Mouse (Mus musculus) heart, postnatal 4 days (tissue): ENCODE measurements around the gene Hic1. TPM values are rescaled to one million over a fixed set of nuclear protein-coding genes. Genes with fewer than 3 reads are reported as not detected.

Experiments
- DNase-seq: peaks from one replicate; pipeline ENCODE4 v3.0.0; 2021
- total RNA-seq, 2 experiments: library from RNA; stranded (reverse); gene quantifications; 2 replicates each; pipeline ENCODE4 v1.2.3; 2021

Gene Hic1
- total RNA-seq, 2 experiments from 2014 or later, result 42.6 to 49.5 TPM

DNA sequence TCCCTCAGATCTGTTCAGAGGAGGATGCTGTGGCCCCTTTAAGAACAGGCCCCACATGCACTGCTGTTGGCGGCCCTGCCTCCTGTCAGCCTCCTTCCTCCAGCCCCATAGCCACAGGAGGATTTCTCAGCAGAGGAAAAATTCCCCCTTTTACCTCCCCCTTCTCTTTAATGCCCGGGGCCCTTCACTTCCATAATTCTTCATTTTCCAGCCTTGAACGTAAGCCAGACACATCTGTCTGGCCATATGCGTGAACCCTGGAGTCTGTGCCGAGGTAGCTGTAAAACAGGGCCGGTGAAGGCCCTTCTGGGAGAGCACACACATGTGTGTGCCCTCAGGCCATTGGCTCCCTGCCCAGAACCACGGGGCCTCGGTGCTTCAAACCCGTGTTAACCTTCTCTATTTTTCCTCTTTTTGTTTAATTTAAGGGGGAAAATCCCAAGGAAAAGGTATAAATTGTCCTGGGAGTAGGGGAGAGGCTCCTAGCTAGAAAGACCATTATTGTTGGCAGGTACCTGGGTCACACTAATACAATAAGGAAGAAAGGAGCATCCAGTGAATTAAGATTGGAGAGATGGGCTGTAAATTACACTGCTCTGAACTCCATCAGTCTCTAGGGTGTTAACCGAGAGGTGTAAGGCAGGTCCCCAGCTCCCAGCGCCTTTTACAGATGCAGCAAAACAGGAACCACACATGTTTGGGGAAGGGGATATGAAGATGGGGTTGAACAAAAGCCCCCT lies 22.0 kb downstream of the Hic1 start:
- peak; percentile 54 for DNase-seq

- no peak for DNase-seq
Observed at GRCm38 (mm10) chr11:75145841-75146240, 23.5 kb downstream of the Hic1 start.

DNA sequence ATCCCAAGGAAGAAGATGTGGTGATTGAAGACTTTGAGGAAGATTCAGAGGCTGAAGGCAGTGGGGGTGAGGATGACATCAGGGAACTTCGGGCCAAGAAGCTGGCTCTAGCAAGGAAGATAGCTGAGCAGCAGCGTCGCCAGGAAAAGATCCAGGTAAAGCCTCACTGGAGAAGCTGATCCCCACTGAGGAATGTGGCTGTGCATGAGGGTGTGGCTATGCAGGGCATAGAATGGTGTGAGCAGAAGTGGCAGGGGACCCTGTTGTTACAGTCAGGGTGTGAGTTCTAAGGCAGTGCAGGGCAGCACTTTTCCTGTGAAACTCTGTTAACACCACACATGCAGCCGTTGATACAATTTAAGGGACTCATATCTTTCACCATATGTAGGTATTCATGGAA lies 26.6 kb downstream of the Hic1 start:
- no peak for DNase-seq

- peak; percentile 59 for DNase-seq
Observed at GRCm38 (mm10) chr11:75141913-75142312, 27.4 kb downstream of the Hic1 start.

GRCm38 (mm10) chr11:75141038-75141437 lies 28.3 kb downstream of the Hic1 start:
- no peak for DNase-seq

- peak; percentile 39 for DNase-seq
Observed at GRCm38 (mm10) chr11:75140431-75140830, 28.9 kb downstream of the Hic1 start.

DNA sequence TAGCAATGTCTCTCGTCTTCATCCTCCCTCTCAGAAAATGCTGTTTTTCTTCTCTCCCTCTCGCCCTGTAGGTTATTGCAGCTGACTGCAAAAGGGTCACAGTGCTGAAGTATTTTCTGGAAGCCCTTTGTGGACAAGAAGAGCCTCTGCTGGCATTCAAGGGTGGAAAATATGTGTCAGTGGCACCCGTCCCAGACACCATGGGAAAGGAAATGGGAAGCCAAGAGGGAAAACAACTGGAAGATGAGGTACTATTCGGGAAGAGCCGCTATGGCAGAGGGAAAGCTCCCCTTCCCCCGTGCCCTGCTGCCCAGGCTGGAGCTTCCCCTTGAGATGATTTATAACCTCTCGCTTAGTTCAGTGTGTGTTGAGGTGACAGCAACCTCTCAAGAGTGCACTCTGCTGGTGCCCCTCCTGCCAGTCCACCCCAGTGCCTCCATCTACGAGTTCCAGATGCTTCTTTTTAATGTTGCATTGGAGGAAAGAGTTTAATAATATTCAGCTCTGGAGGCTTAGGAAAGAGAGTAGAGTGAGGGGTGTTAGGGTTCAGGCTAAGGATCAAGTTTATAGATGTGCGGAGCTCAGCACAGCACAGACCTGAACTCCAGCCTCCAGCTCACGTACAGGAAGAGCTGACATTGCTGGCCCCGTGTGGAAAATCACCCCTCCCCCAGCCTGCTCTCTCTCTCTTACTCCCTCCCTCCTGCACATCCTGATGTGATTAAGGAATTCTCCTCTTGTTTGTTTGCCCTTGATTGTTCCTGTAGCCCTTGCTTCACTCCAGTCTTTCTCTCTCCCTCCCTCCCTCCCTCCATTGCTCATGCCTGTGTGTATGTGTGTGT lies 30.0 kb downstream of the Hic1 start:
- DNase-seq, result peak; percentile 92

DNA sequence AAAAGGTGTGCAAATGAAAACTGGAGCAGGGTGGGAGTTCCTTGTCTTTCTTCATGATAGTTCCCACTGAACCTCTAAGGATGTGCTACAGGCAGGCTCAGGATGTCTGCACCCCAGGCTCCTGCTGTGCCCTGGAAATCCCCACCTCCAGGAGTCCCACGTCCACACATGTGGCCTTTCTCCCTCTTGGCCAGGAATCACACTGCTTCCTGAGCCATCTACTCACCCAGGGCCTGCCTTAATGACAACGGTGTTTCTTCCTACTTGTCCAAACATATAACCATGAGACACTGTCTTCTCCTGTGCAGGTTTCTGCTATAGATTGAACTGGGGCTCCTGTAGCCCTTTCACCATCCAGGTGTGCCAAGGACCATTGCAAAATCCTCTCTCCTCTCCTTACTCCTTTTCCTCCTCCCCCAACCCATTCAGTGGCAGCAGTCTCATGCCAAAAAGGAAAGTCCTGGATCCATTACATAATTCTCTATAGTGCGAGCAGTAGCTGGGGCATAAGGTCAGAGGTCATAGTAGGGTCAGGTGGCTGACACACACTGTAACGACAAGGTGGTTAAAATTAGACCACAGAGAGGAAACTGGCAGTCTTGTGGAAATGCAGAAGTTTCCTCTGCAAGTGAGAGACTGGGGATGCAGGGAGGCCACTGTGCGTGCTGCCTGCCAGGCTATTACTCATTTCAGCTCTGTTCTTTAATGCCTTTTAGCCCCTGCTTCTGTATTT lies 32.5 kb downstream of the Hic1 start:
- peak; percentile 43 for DNase-seq

DNA sequence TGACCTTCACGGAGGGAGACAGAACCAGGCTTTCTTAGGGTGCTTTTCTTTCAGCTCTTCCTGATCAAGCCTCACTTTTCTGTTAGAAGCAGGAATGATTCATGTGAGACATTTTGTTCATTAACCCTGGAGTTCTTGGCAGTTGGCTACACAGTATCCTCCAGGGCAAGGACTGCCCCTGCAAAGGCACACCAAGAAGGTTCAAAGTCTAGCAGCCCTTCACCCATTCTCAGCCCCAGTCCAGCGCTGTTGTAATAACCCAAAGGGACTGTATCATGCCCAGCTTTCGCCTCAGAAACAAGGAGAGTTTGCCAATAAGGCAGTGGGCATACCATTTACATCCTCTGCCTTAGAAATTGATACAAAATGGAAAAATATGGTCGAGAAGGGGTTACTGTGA lies 34.0 kb downstream of the Hic1 start:
- no peak for DNase-seq

GRCm38 (mm10) chr11:75134485-75135068 lies 34.7 kb downstream of the Hic1 start:
- DNase-seq, result peak; percentile 35

DNA sequence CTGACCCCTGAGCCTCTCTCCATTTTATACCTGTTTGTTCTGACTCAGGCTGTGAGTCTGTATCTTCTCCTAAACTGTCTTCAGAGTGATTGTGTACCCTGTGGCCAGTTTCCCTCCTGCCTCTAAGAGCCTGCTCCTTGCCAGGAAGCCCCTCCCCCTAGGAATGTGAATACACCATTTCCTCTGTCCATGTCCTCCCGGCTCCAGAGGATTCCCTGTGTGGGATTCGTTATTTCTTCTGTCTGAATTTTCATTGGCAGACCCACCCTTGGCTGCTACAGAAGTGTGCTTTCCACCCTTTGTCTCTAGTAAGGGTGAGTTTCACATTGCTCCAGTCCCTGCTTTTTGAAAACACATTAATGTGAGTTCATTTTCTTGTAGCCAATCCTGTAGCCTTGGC lies 35.4 kb downstream of the Hic1 start:
- peak; percentile 75 for DNase-seq

DNA sequence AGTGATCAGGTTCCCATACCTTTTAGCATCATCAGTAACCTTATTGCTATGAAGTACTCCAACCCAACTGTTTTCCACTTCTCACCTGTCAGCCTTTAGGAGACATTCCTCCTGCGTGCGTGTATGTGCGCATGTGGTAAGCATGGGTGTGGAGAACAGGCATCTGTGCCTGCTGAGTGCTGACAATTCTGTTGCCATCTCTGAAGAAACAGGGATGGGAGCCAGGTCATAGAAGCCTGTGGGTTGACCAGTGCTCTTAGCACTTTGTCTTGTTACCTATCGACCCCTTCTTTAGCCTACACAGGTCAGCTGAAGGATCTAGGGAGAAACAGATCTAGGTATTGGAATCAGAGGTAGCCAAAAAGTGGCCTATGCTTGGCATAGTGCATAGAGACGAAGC lies 35.9 kb downstream of the Hic1 start:
- no peak for DNase-seq

DNA sequence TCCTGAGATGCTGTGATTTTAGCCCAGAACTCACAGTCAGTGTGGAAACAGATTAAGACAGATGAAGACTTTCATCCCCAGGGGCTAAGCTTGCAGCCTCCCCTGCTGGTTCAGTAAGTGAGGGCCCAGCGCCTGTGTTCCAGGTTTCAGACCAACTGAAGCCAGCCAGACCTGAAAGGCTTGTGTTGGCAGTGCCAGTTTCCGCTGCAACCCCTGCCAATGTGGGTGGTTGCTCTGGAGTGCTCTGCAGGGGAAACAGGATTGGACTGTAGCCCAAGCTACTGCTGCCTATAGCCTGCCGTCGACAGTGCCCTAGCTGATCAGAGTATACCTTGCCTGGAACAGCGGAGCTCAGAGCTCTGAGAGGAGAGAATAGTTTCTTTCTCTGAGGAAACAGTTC lies 37.0 kb downstream of the Hic1 start:
- peak; percentile 79 for DNase-seq

DNA sequence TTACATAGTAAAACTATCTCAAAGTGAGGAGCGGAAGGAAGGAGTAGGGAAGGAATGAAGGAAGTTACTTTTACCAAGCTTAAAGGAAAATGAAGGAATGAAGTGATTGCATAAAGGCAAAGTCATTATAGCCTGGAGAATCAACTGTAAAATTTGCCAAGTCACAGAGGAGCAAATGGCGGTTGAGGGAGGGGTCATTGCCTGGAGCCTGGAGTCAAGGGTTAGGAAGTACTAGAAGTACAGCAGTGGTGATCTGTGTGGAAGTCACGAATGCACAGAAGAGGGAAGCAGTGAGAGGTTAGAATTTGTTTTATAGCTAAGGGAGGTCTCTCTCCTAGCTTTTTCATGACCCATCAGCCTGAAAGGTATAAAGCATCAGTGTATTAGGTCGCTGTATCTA lies 38.0 kb downstream of the Hic1 start:
- DNase-seq, result no peak

DNA sequence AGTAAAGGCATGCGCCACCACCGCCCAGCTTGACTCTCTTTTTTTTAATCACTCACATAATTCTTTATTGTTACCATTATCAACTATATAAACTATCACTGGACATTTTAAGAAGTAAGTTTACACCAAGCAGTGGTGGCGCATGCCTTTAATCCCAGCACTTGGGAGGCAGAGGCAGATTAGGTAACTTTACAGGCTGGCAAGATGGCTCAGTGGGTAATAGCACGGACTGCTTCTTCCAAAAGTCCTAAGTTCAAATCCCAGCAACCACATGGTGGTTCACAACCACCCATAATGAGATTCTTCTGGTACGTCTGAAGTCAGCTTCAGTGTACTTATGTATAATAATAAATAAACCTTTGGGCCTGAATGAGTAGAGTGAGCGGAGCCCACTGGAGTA lies 39.8 kb downstream of the Hic1 start:
- no peak for DNase-seq

GRCm38 (mm10) chr11:75126384-75126783 lies 42.9 kb downstream of the Hic1 start:
- DNase-seq, result no peak

GRCm38 (mm10) chr11:75124406-75124805 lies 44.9 kb downstream of the Hic1 start:
- DNase-seq, result no peak

- no peak for DNase-seq
Observed at GRCm38 (mm10) chr11:75121348-75121747, 48.0 kb downstream of the Hic1 start.

DNA sequence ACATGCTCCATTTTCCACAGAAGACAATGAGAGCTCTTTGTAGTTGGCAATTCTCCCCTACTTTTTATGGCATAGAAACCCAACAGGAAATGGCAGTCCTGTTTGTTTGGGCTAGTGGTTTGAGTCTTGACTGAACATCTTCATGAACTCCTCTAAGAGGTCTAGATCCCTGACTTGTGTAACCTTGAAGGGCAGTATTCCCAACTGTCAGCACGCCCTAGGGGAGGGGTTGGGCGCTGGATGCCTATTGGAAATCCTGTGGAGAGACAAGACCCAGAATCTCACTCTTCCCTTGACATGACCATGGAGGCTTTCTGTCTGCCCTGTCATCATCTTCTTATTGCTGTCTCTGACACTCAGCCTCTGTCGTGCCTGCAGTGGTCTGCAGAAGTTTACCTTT lies 49.5 kb downstream of the Hic1 start:
- DNase-seq, result no peak

DNA sequence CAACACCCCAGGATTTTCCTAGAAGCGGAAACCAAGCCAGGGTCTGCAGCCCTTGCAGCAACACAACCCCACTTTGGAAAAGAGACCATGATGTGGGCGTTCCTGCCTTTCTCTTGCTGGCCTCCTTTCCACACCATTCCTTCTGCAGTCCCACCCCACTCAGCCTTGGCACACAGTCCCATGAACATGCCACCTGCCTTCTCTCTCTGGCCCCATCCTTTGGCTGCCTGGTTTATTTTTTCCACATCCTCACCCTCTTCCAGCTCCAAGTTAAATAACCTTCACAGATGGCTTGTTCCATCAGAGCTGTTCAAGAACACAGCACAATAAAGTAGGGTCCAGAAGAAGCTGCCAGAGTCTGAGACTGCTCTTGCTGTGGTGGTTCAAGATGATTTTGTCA lies 50.0 kb downstream of the Hic1 start:
- peak; percentile 7 for DNase-seq

DNA sequence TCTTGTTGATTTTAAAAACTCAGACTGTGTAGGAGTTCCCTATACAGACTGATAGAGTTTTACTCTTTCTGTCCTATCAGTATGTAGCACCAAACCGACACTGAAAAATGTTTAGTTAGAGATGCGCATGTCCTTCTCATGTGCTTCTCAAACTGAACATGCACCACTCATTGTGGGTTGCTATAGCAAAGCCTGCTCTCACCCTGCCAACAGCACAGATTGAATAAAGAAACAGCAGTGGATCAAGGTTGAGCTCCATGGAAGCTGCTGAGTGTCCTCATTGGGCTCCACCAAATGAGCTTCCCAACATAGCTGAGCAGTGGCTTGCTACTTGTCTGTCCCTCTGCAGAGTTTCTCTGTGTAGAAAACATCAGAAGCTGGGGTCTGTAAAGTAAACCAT lies 51.2 kb downstream of the Hic1 start:
- no peak for DNase-seq

DNA sequence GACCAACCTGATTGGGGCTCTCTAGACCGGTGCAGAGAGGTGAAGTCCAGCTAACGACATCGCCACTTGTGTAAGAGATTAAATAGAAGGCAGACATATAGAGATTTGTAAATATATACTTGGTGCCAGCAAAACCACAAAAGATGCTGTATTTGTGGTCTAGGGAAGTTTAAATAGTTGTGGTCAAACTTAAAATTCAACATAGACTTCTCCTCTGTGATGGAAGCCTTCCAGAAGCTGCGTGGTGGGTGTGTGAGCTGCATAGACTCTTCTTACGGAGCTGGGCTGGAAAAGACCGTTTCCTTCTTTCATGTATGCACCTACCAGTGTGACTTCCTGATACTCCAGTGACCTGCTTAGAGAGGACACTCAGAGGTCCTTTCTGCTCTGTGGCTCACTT lies 52.9 kb downstream of the Hic1 start:
- DNase-seq, result no peak
